Mouse (Mus musculus): Measurements from ENCODE around the gene Dolk. TPM values are rescaled to one million over a fixed set of nuclear protein-coding genes. Genes with fewer than 3 reads are reported as not detected.
A peak's percentile ranks its signal among the peaks of the same experiment; 100 is the strongest.

The Dolk gene
- polyA plus RNA-seq, 1 experiment from 2014 or later: 30.5 TPM

GRCm38 (mm10) chr2:30257699-30258460 lies 28.3 kb downstream of the Dolk start:
- no peaks in the 10 kb centered on the region for H3K9me3 ChIP-seq
- H3K4me3 ChIP-seq: no peak overlapping the region
- H3K4me2 ChIP-seq: no peak overlapping the region
- H3K9ac ChIP-seq: 0 out of 2 replicates have a peak overlapping the region, but pooled peaks have one; percentile 0
- H3K27ac ChIP-seq: no peak overlapping the region
- 88% methylated on average over 7 of the region's 7 CpGs for WGBS
- peaks cover 94% of the 10 kb centered on the region for H3K36me3 ChIP-seq
- ATAC-seq (ENCODE audit: insufficient number of reproducible peaks, insufficient read depth, low FRiP score, low TSS enrichment, low read depth): no peak
- H3K4me1 ChIP-seq: peaks cover 8% of the 10 kb centered on the region; the same call in 1 of the 2 replicates
- no peaks in the 10 kb centered on the region for H3K27me3 ChIP-seq

- Histone ChIP-seq H3K9me3 (no peaks in the 10 kb centered on the region), H3K4me1 (peaks cover 11% of the 10 kb centered on the region), H3K9ac (no peak overlapping the region), H3K27me3 (no peaks in the 10 kb centered on the region), H3K36me3 (peaks cover 95% of the 10 kb centered on the region), H3K27ac (no peak overlapping the region), H3K4me2 (no peak overlapping the region), H3K4me3 (no peak overlapping the region)
- 96% methylated on average over 30 of the region's 30 CpGs for WGBS
- ATAC-seq (ENCODE audit: insufficient number of reproducible peaks, insufficient read depth, low FRiP score, low TSS enrichment, low read depth): no peak
These were observed 29.4 kb downstream of the Dolk start for GRCm38 (mm10) chr2:30256616-30257350.

- 97% methylated on average over 42 of the region's 42 CpGs for WGBS
- Histone ChIP-seq H3K9me3 (no peaks in the 10 kb centered on the region), H3K4me3 (no peak overlapping the region), H3K27ac (no peak overlapping the region), H3K4me1 (peaks cover 15% of the 10 kb centered on the region), H3K36me3 (peaks cover 94% of the 10 kb centered on the region), H3K9ac (no peak overlapping the region), H3K27me3 (no peaks in the 10 kb centered on the region), H3K4me2 (no peak overlapping the region)
- no peak for ATAC-seq (ENCODE audit: insufficient number of reproducible peaks, insufficient read depth, low FRiP score, low TSS enrichment, low read depth)
These were observed 30.3 kb downstream of the Dolk start for GRCm38 (mm10) chr2:30255631-30256395.

- Histone ChIP-seq H3K4me3 (no peak overlapping the region), H3K27me3 (no peaks in the 10 kb centered on the region), H3K4me2 (no peak overlapping the region), H3K36me3 (peaks cover 93% of the 10 kb centered on the region), H3K4me1 (peaks cover 11% of the 10 kb centered on the region), H3K9ac (no peak overlapping the region), H3K9me3 (no peaks in the 10 kb centered on the region), H3K27ac (no peak overlapping the region)
- ATAC-seq (ENCODE audit: insufficient number of reproducible peaks, insufficient read depth, low FRiP score, low TSS enrichment, low read depth): no peak
- whole genome bisulfite sequencing: 80% methylated on average over 5 of the region's 5 CpGs
These were observed 32.3 kb downstream of the Dolk start for GRCm38 (mm10) chr2:30253809-30254208.

- H3K4me2 ChIP-seq: no peak overlapping the region
- no peaks in the 10 kb centered on the region for H3K27me3 ChIP-seq
- no peak overlapping the region for H3K4me3 ChIP-seq
- peaks cover 11% of the 10 kb centered on the region for H3K4me1 ChIP-seq
- no peak overlapping the region for H3K27ac ChIP-seq
- peaks cover 88% of the 10 kb centered on the region for H3K36me3 ChIP-seq
- WGBS: 73% methylated on average over 3 of the region's 3 CpGs
- ATAC-seq (ENCODE audit: insufficient number of reproducible peaks, insufficient read depth, low FRiP score, low TSS enrichment, low read depth): no peak
- no peak overlapping the region for H3K9ac ChIP-seq
- no peaks in the 10 kb centered on the region for H3K9me3 ChIP-seq
These were observed 33.6 kb downstream of the Dolk start for GRCm38 (mm10) chr2:30252521-30252920.

- peaks cover 78% of the 10 kb centered on the region for H3K36me3 ChIP-seq
- ATAC-seq (ENCODE audit: insufficient number of reproducible peaks, insufficient read depth, low FRiP score, low TSS enrichment, low read depth): no peak; the same call in 1 of the 2 replicates
- 78% methylated on average over 5 of the region's 5 CpGs for WGBS
- peak overlapping the region; percentile 22; the same call in 1 of the 2 replicates for H3K27ac ChIP-seq
- no peak overlapping the region for H3K9ac ChIP-seq
- H3K4me2 ChIP-seq: no peak overlapping the region
- H3K9me3 ChIP-seq: no peaks in the 10 kb centered on the region
- H3K4me1 ChIP-seq: peaks cover 11% of the 10 kb centered on the region
- no peak overlapping the region for H3K4me3 ChIP-seq
- no peaks in the 10 kb centered on the region for H3K27me3 ChIP-seq
These were observed 34.6 kb downstream of the Dolk start for GRCm38 (mm10) chr2:30251417-30252104.

- 87% methylated on average over 10 of the region's 10 CpGs for WGBS
- no peak overlapping the region for H3K27ac ChIP-seq
- H3K36me3 ChIP-seq: peaks cover 77% of the 10 kb centered on the region
- H3K9me3 ChIP-seq: no peaks in the 10 kb centered on the region
- H3K4me3 ChIP-seq: no peak overlapping the region
- H3K9ac ChIP-seq: no peak overlapping the region
- H3K27me3 ChIP-seq: no peaks in the 10 kb centered on the region
- ATAC-seq (ENCODE audit: insufficient number of reproducible peaks, insufficient read depth, low FRiP score, low TSS enrichment, low read depth): no peak
- peaks cover 14% of the 10 kb centered on the region for H3K4me1 ChIP-seq
- H3K4me2 ChIP-seq: no peak overlapping the region
These were observed 35.7 kb downstream of the Dolk start for GRCm38 (mm10) chr2:30250166-30251128.

GRCm38 (mm10) chr2:30249182-30249581 lies 37.0 kb downstream of the Dolk start:
- Histone ChIP-seq H3K4me2 (no peak overlapping the region), H3K36me3 (peaks cover 75% of the 10 kb centered on the region), H3K27me3 (no peaks in the 10 kb centered on the region), H3K4me1 (peaks cover 16% of the 10 kb centered on the region), H3K4me3 (no peak overlapping the region), H3K27ac (no peak overlapping the region), H3K9ac (0 out of 2 replicates have a peak overlapping the region, but pooled peaks have one; percentile 21), H3K9me3 (no peaks in the 10 kb centered on the region)
- ATAC-seq (ENCODE audit: insufficient number of reproducible peaks, insufficient read depth, low FRiP score, low TSS enrichment, low read depth): no peak
- 98% methylated on average over 3 of the region's 3 CpGs for WGBS

GRCm38 (mm10) chr2:30247681-30248080 lies 38.5 kb downstream of the Dolk start:
- Histone ChIP-seq H3K4me2 (no peak overlapping the region), H3K27ac (no peak overlapping the region), H3K27me3 (no peaks in the 10 kb centered on the region), H3K9ac (no peak overlapping the region), H3K9me3 (no peaks in the 10 kb centered on the region), H3K4me1 (peaks cover 14% of the 10 kb centered on the region), H3K36me3 (peaks cover 79% of the 10 kb centered on the region), H3K4me3 (no peak overlapping the region)
- WGBS: 64% methylated on average over 4 of the region's 4 CpGs
- no peak for ATAC-seq (ENCODE audit: insufficient number of reproducible peaks, insufficient read depth, low FRiP score, low TSS enrichment, low read depth)

GRCm38 (mm10) chr2:30247036-30247435 lies 39.1 kb downstream of the Dolk start:
- H3K36me3 ChIP-seq: peaks cover 79% of the 10 kb centered on the region
- 86% methylated on average over 5 of the region's 5 CpGs for WGBS
- H3K9ac ChIP-seq: no peak overlapping the region
- H3K27me3 ChIP-seq: no peaks in the 10 kb centered on the region
- peaks cover 13% of the 10 kb centered on the region for H3K4me1 ChIP-seq
- no peak overlapping the region for H3K4me3 ChIP-seq
- H3K27ac ChIP-seq: no peak overlapping the region
- ATAC-seq (ENCODE audit: insufficient number of reproducible peaks, insufficient read depth, low FRiP score, low TSS enrichment, low read depth): no peak
- H3K9me3 ChIP-seq: no peaks in the 10 kb centered on the region
- no peak overlapping the region for H3K4me2 ChIP-seq

All from embryonic facial prominence, embryonic 13.5 days (tissue).